Mouse (Mus musculus) spleen, postnatal 14 days (tissue): ENCODE results near the gene 9130023H24Rik.
A peak's percentile ranks its signal among the peaks of the same experiment; 100 is the strongest.

Experiments
- DNase-seq, 2 experiments: peaks; one replicate each; pipeline ENCODE4 v3.0.0; 2021 to 2022; ENCODE audit warnings: low spot score in 2 of 2

9130023H24Rik gene

GRCm38 (mm10) chr7:128237927-128238778 lies at the start of gene 9130023H24Rik:
TSS of gene 9130023H24Rik (minus strand) at chr7:128238031.
- DNase-seq: peak; percentile 100

GRCm38 (mm10) chr7:128285060-128285459 lies 47.2 kb upstream of the 9130023H24Rik start:
- DNase-seq: no peak

- DNase-seq: no peak
Observed at GRCm38 (mm10) chr7:128284047-128284446, 46.2 kb upstream of the 9130023H24Rik start.

GRCm38 (mm10) chr7:128282532-128283244 lies 44.9 kb upstream of the 9130023H24Rik start:
- no peak for DNase-seq

GRCm38 (mm10) chr7:128281765-128282164 lies 43.9 kb upstream of the 9130023H24Rik start:
- DNase-seq: no peak

GRCm38 (mm10) chr7:128279750-128280149 lies 41.9 kb upstream of the 9130023H24Rik start:
- no peak for DNase-seq

GRCm38 (mm10) chr7:128276051-128276450 lies 38.2 kb upstream of the 9130023H24Rik start:
- DNase-seq: no peak

- no peak for DNase-seq
Observed at GRCm38 (mm10) chr7:128271496-128271895, 33.7 kb upstream of the 9130023H24Rik start.

GRCm38 (mm10) chr7:128270431-128270850 lies 32.6 kb upstream of the 9130023H24Rik start:
- DNase-seq: no peak

- DNase-seq: no peak
Observed at GRCm38 (mm10) chr7:128267813-128268212, 30.0 kb upstream of the 9130023H24Rik start.

- no peak for DNase-seq
Observed at GRCm38 (mm10) chr7:128267391-128267790, 29.6 kb upstream of the 9130023H24Rik start.

- DNase-seq: no peak
Observed at GRCm38 (mm10) chr7:128266056-128266455, 28.2 kb upstream of the 9130023H24Rik start.

- DNase-seq: no peak
Observed at GRCm38 (mm10) chr7:128265411-128265810, 27.6 kb upstream of the 9130023H24Rik start, which contains the start of gene Slc5a2. TSS of gene Slc5a2 (plus strand) at chr7:128265657.

- DNase-seq: no peak
Observed at GRCm38 (mm10) chr7:128256783-128257334, 19.0 kb upstream of the 9130023H24Rik start.

- DNase-seq: no peak
Observed at GRCm38 (mm10) chr7:128255757-128256156, 17.9 kb upstream of the 9130023H24Rik start.

GRCm38 (mm10) chr7:128254978-128255377 lies 17.1 kb upstream of the 9130023H24Rik start:
- no peak for DNase-seq

- no peak for DNase-seq
Observed at GRCm38 (mm10) chr7:128252609-128253008, 14.8 kb upstream of the 9130023H24Rik start.

- peak in 1 of 2 experiments; percentile 4 for DNase-seq
Observed at GRCm38 (mm10) chr7:128251946-128252345, 14.1 kb upstream of the 9130023H24Rik start.

GRCm38 (mm10) chr7:128249998-128250397 lies 12.2 kb upstream of the 9130023H24Rik start:
- no peak for DNase-seq

GRCm38 (mm10) chr7:128248081-128249042 lies 10.5 kb upstream of the 9130023H24Rik start:
- DNase-seq: peak in 1 of 2 experiments; percentile 5

- peak; percentile 72 to 85 for DNase-seq
Observed at GRCm38 (mm10) chr7:128247443-128247842, 9.6 kb upstream of the 9130023H24Rik start.
